Mouse (Mus musculus) CH12.LX (cell line): ENCODE measurements at regions not wholly inside any gene's neighbourhood (a gene's known extent, or its start where the extent isn't known, plus 50 kb on each side); places are given as distances from the start of the nearest gene placed in this dataset.

ENCODE experiments used
- DNase-seq: peaks from one replicate; pipeline ENCODE4 v3.0.0-alpha.2; 2013; ENCODE audit errors: extremely low read depth
- H3K27ac ChIP-seq: 2 replicates; pipeline ENCODE4 v1.5.1; 2012; ENCODE audit warnings: low read depth, mild to moderate bottlenecking, control low read depth, moderate library complexity; ENCODE audit not compliant: insufficient read depth
- H3K27me3 ChIP-seq: replicated peaks from 2 replicates; pipeline ENCODE3; 2012; ENCODE audit warnings: inconsistent platforms
- H3K36me3 ChIP-seq, 2 experiments: replicated peaks in 1 of 2; 2 replicates each; pipeline versions ENCODE3 to v1.6.1; 2012; ENCODE audit warnings: inconsistent platforms in 1 of 2, low read length in 1 of 2, mild to moderate bottlenecking in 1 of 2, mixed read lengths in 1 of 2, moderate library complexity in 1 of 2; ENCODE audit not compliant: control insufficient read depth in 1 of 2, insufficient read depth in 1 of 2
- H3K4me1 ChIP-seq, 2 experiments: 2 replicates each; pipeline ENCODE4 v1.6.1; 2012; ENCODE audit warnings: inconsistent platforms in 1 of 2, moderate library complexity in 1 of 2; ENCODE audit not compliant: insufficient read depth in 2 of 2, control insufficient read depth in 1 of 2
- H3K4me2 ChIP-seq: 2 replicates; pipeline ENCODE4 v1.6.1; 2012; ENCODE audit warnings: low read depth, mild to moderate bottlenecking, control low read depth; ENCODE audit not compliant: poor library complexity, insufficient read depth, severe bottlenecking
- H3K4me3 ChIP-seq, 3 experiments: fragments of 150-350 bp in 1 of 3; sonication (generic) in 1 of 3; replicated peaks in 1 of 3; 2 replicates each; pipeline versions ENCODE3 to v1.5.1; 2011 to 2012; ENCODE audit warnings: low read depth in 2 of 3, low read length in 2 of 3, mild to moderate bottlenecking in 2 of 3, moderate library complexity in 2 of 3, control low read depth in 1 of 3, improper control_type of control experiment in 1 of 3, inconsistent platforms in 1 of 3, mixed read lengths in 1 of 3; ENCODE audit not compliant: poor library complexity in 1 of 3
- H3K79me2 ChIP-seq: replicated peaks from 2 replicates; pipeline ENCODE4 v1.6.1; 2012; ENCODE audit warnings: mild to moderate bottlenecking, moderate library complexity; ENCODE audit not compliant: control insufficient read depth, poor library complexity, insufficient read depth, severe bottlenecking; ENCODE audit errors: extremely low read depth
- H3K9ac ChIP-seq: 2 replicates; pipeline ENCODE4 v1.6.1; 2012; ENCODE audit warnings: low read depth, mild to moderate bottlenecking, control low read depth, moderate library complexity; ENCODE audit not compliant: insufficient read depth
- H3K9me3 ChIP-seq: replicated peaks from 2 replicates; pipeline ENCODE3; 2012; ENCODE audit warnings: low read length, inconsistent platforms, mixed read lengths
- CHD1 ChIP-seq: IDR thresholded peaks from 2 replicates; pipeline ENCODE4 v1.6.1; 2012; ENCODE audit warnings: low read depth, low read length, improper control_type of control experiment, inconsistent platforms
- ELF1 ChIP-seq: IDR thresholded peaks from 2 replicates; pipeline ENCODE4 v1.6.1; 2014; ENCODE audit warnings: low read depth, mild to moderate bottlenecking, inconsistent platforms, low read length, improper control_type of control experiment
- HCFC1 ChIP-seq: IDR thresholded peaks from 2 replicates; pipeline ENCODE4 v1.6.1; 2012; ENCODE audit warnings: low read depth, mild to moderate bottlenecking, inconsistent platforms, low read length, improper control_type of control experiment
- IRF4 ChIP-seq: IDR thresholded peaks from 2 replicates; pipeline ENCODE4 v1.6.1; 2014; ENCODE audit warnings: low read depth, mild to moderate bottlenecking, inconsistent platforms, low read length, improper control_type of control experiment
- JUN ChIP-seq: IDR thresholded peaks from 2 replicates; pipeline ENCODE4 v1.6.1; 2011; ENCODE audit warnings: low read depth, mild to moderate bottlenecking, low read length, improper control_type of control experiment, moderate library complexity; ENCODE audit not compliant: insufficient read depth
- MAX ChIP-seq: IDR thresholded peaks from 2 replicates; pipeline ENCODE4 v1.6.1; 2011; ENCODE audit warnings: low read length, improper control_type of control experiment
- MAZ ChIP-seq: IDR thresholded peaks from 2 replicates; pipeline ENCODE4 v1.6.1; 2012; ENCODE audit warnings: low read depth, mild to moderate bottlenecking, inconsistent platforms, low read length, improper control_type of control experiment, moderate library complexity
- MEF2A ChIP-seq: IDR thresholded peaks from 2 replicates; pipeline ENCODE4 v1.6.1; 2014; ENCODE audit warnings: low read depth, mild to moderate bottlenecking, inconsistent platforms, low read length, improper control_type of control experiment, borderline replicate concordance
- MYC ChIP-seq: IDR thresholded peaks from 2 replicates; pipeline ENCODE4 v1.6.1; 2011; ENCODE audit warnings: low read depth, mild to moderate bottlenecking, improper control_type of control experiment, low read length
- PAX5 ChIP-seq: IDR thresholded peaks from 2 replicates; pipeline ENCODE4 v1.6.1; 2012; ENCODE audit warnings: low read length, inconsistent platforms, mixed read lengths
- POLR2AphosphoS2 ChIP-seq: IDR thresholded peaks from 2 replicates; pipeline ENCODE4 v1.6.1; 2011; ENCODE audit warnings: low read depth, low read length, improper control_type of control experiment
- RAD21 ChIP-seq: IDR thresholded peaks from 2 replicates; pipeline ENCODE4 v1.6.1; 2011; ENCODE audit warnings: low read depth, mild to moderate bottlenecking, low read length, improper control_type of control experiment, moderate library complexity
- SIN3A ChIP-seq: IDR thresholded peaks from 2 replicates; pipeline ENCODE4 v1.6.1; 2012; ENCODE audit warnings: low read length, improper control_type of control experiment, inconsistent platforms
- SMC3 ChIP-seq: IDR thresholded peaks from 2 replicates; pipeline ENCODE4 v1.6.1; 2011; ENCODE audit warnings: low read depth, low read length, improper control_type of control experiment
- ZC3H11A ChIP-seq: IDR thresholded peaks from 2 replicates; pipeline ENCODE4 v1.6.1; 2012; ENCODE audit warnings: low read depth, mild to moderate bottlenecking, inconsistent platforms, low read length, improper control_type of control experiment
- ZMIZ1 ChIP-seq: IDR thresholded peaks from 2 replicates; pipeline ENCODE4 v1.6.1; 2012; ENCODE audit warnings: low read depth, mild to moderate bottlenecking, inconsistent platforms, low read length, improper control_type of control experiment
- ZNF384 ChIP-seq: IDR thresholded peaks from 2 replicates; pipeline ENCODE4 v1.6.1; 2012; ENCODE audit warnings: low read depth, low read length, improper control_type of control experiment, inconsistent platforms
- dilution Hi-C: fragments of 300-500 bp; cut with MboI; formaldehyde crosslinking; loops from 2 replicates; pipeline ENCODE4 v1.14.3; 2020; ENCODE audit warnings: low sequenced_read_pairs; ENCODE audit not compliant: extremely low pct_unique_long_range_greater_than_20kb, extremely low pct_ligation_motif_present
- in situ Hi-C: fragments of 300-500 bp; cut with MboI; formaldehyde crosslinking; loops from 3 replicates; pipeline ENCODE4 v1.14.3; 2019; ENCODE audit warnings: low sequenced_read_pairs, low pct_ligation_motif_present, low pct_unique_long_range_greater_than_20kb, mixed read lengths

GRCm38 (mm10) chr14:25050674-25051251, 408.2 kb upstream of the Zmiz1 start:
- DNase-seq, result no peak
- H3K9ac ChIP-seq, result no peak overlapping the region
- peaks cover 25% of the 10 kb centered on the region for H3K27me3 ChIP-seq
- H3K9me3 ChIP-seq, result no peaks in the 10 kb centered on the region
- H3K4me3 ChIP-seq, result no peak overlapping the region
- H3K4me1 ChIP-seq, result peaks cover 0 to 6% of the 10 kb centered on the region in 2 experiments; a peak in 1 of 4 replicates
- no peak for TF ChIP-seq PAX5
- TF ChIP-seq ZMIZ1, result no peak
- TF ChIP-seq MAX, result no peak
- no peak for TF ChIP-seq IRF4
- no peak for TF ChIP-seq JUN
- TF ChIP-seq POLR2AphosphoS2, result no peak
- TF ChIP-seq ELF1, result no peak
- no peak for TF ChIP-seq RAD21
- no peak for TF ChIP-seq ZNF384
- TF ChIP-seq ZC3H11A, result no peak
- TF ChIP-seq MYC, result no peak
- no peak for TF ChIP-seq SMC3
- no peak for TF ChIP-seq HCFC1
- no peaks in the 10 kb centered on the region for H3K79me2 ChIP-seq
- H3K36me3 ChIP-seq, result no peaks in the 10 kb centered on the region
- H3K4me2 ChIP-seq, result no peak overlapping the region
- in situ Hi-C loops, result no loop called here
- dilution Hi-C loops, result no loop called here
- H3K27ac ChIP-seq, result no peak overlapping the region

- H3K36me3 ChIP-seq, result no peaks in the 10 kb centered on the region
- peaks cover 0 to 6% of the 10 kb centered on the region in 2 experiments; a peak in 1 of 4 replicates for H3K4me1 ChIP-seq
- DNase-seq, result no peak
- in situ Hi-C loops (no loop called here), dilution Hi-C loops (no loop called here)
- H3K4me2 ChIP-seq, result no peak overlapping the region
- TF ChIP-seq MEF2A, result no peak
- TF ChIP-seq CHD1, result no peak
- TF ChIP-seq IRF4, result no peak
- TF ChIP-seq SIN3A, result no peak
- no peak for TF ChIP-seq SMC3
- TF ChIP-seq ZMIZ1, result no peak
- TF ChIP-seq MAZ, result no peak
- no peaks in the 10 kb centered on the region for H3K79me2 ChIP-seq
- H3K9me3 ChIP-seq, result no peaks in the 10 kb centered on the region
- H3K4me3 ChIP-seq, result no peak overlapping the region
- peaks cover 26% of the 10 kb centered on the region for H3K27me3 ChIP-seq
- H3K27ac ChIP-seq, result no peak overlapping the region
- H3K9ac ChIP-seq, result no peak overlapping the region
Measured at GRCm38 (mm10) chr14:25052175-25052574, 406.8 kb upstream of the Zmiz1 start.
